Mouse (Mus musculus): ENCODE measurements at regions not wholly inside any gene's neighbourhood (a gene's known extent, or its start where the extent isn't known, plus 50 kb on each side); places are given as distances from the start of the nearest gene placed in this dataset.

DNA sequence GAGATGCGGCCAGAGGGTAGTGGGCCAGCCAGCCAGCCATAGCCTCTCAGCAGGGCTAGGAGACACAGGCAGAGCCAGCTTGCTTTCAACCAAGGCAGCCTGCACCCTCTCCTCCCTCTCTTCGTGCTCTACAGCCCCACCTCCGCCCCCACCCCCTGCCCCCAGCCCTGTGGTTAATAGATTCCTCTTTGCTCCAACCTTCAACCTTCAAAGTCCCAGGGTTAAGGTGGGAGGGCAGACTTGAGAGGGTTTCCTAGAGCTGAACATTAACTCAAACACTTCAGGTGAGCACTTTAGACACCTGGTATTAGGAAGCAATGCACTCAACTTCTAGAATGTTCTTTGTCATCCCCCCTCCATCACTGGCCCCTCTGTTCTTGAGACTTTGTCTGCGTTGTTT, 128.5 kb upstream of the Adamts18 start:
- no peak for ATAC-seq

DNA sequence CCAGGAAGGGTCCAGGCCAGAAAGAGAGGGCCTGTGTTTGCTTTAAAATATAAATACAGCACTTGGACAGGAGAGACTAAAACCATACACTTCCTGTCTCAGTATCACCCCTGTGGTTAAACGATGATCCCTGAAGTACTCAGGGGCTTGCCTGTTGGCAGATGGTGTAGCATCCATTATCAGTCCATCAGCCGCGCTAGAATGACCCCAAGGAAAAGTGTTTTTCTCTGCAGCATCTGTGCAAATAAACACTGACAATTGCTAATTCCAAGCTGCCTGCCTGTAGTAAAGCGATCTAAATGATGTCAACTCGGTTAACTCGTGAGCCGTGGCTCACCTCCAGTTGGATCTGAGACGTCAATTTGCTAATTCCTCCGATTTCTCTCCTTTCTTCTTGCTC, 130.4 kb upstream of the Adamts18 start:
- WGBS: 34% methylated on average over 9 of the region's 9 CpGs
- peak; percentile 70 for ATAC-seq
- no peak overlapping the region for H3K4me3 ChIP-seq (ENCODE audit: low read depth, low read length)
- no peak overlapping the region for H3K27ac ChIP-seq (ENCODE audit: low read depth, low read length)
- no peak overlapping the region for H3K4me2 ChIP-seq (ENCODE audit: low read length)
- H3K9ac ChIP-seq (ENCODE audit: low read length): no peak overlapping the region
- H3K9me3 ChIP-seq (replicated peaks; ENCODE audit: control insufficient read depth, low read length): no peaks in the 10 kb centered on the region
- 0 out of 2 replicates have a peak, but pooled peaks cover 4% of the 10 kb centered on the region for H3K4me1 ChIP-seq (ENCODE audit: control insufficient read depth, insufficient read depth, low read length)
- no peaks in the 10 kb centered on the region for H3K27me3 ChIP-seq (replicated peaks; ENCODE audit: control insufficient read depth, insufficient read depth, low read length)
- peak; percentile 75 for DNase-seq (ENCODE audit: low spot score)
- H3K36me3 ChIP-seq (ENCODE audit: control insufficient read depth, insufficient read depth, low read length): no peaks in the 10 kb centered on the region

More for the DNA sequence above, 128.5 kb upstream of the Adamts18 start:
- no peak overlapping the region for H3K4me3 ChIP-seq (ENCODE audit: low read depth, low read length)
- 0 out of 2 replicates have a peak, but pooled peaks cover 4% of the 10 kb centered on the region for H3K4me1 ChIP-seq (ENCODE audit: control insufficient read depth, insufficient read depth, low read length)
- no peaks in the 10 kb centered on the region for H3K9me3 ChIP-seq (replicated peaks; ENCODE audit: control insufficient read depth, low read length)
- no peak overlapping the region for H3K9ac ChIP-seq (ENCODE audit: low read length)
- no peaks in the 10 kb centered on the region for H3K36me3 ChIP-seq (ENCODE audit: control insufficient read depth, insufficient read depth, low read length)
- no peaks in the 10 kb centered on the region for H3K27me3 ChIP-seq (replicated peaks; ENCODE audit: control insufficient read depth, insufficient read depth, low read length)
- no peak overlapping the region for H3K27ac ChIP-seq (ENCODE audit: low read depth, low read length)
- no peak overlapping the region for H3K4me2 ChIP-seq (ENCODE audit: low read length)
- 54% methylated on average over 4 of the region's 4 CpGs for WGBS
- DNase-seq (ENCODE audit: low spot score): no peak

- WGBS: 95% methylated on average over 5 of the region's 5 CpGs
- Histone ChIP-seq H3K4me2 (ENCODE audit: low read length) (no peak overlapping the region), H3K9me3 (replicated peaks; ENCODE audit: control insufficient read depth, low read length) (no peaks in the 10 kb centered on the region), H3K27me3 (replicated peaks; ENCODE audit: control insufficient read depth, insufficient read depth, low read length) (no peaks in the 10 kb centered on the region), H3K4me3 (ENCODE audit: low read depth, low read length) (no peak overlapping the region), H3K36me3 (ENCODE audit: control insufficient read depth, insufficient read depth, low read length) (no peaks in the 10 kb centered on the region), H3K27ac (ENCODE audit: low read depth, low read length) (no peak overlapping the region), H3K9ac (ENCODE audit: low read length) (no peak overlapping the region), H3K4me1 (ENCODE audit: control insufficient read depth, insufficient read depth, low read length) (0 out of 2 replicates have a peak, but pooled peaks cover 4% of the 10 kb centered on the region)
- no peak for DNase-seq (ENCODE audit: low spot score)
- ATAC-seq: no peak
Measured at GRCm38 (mm10) chr8:113979837-113980236, 131.3 kb upstream of the Adamts18 start.

- no peak overlapping the region for H3K27ac ChIP-seq (ENCODE audit: low read depth, low read length)
- H3K9me3 ChIP-seq (replicated peaks; ENCODE audit: control insufficient read depth, low read length): no peaks in the 10 kb centered on the region
- H3K4me3 ChIP-seq (ENCODE audit: low read depth, low read length): no peak overlapping the region
- ATAC-seq (no peak), DNase-seq (ENCODE audit: low spot score) (no peak)
- no peaks in the 10 kb centered on the region for H3K36me3 ChIP-seq (ENCODE audit: control insufficient read depth, insufficient read depth, low read length)
- 0 out of 2 replicates have a peak overlapping the region, but pooled peaks have one; percentile 17 for H3K9ac ChIP-seq (ENCODE audit: low read length)
- H3K4me1 ChIP-seq (ENCODE audit: control insufficient read depth, insufficient read depth, low read length): 0 out of 2 replicates have a peak, but pooled peaks cover 4% of the 10 kb centered on the region
- no peaks in the 10 kb centered on the region for H3K27me3 ChIP-seq (replicated peaks; ENCODE audit: control insufficient read depth, insufficient read depth, low read length)
- H3K4me2 ChIP-seq (ENCODE audit: low read length): no peak overlapping the region
- 26% methylated on average over 1 of the region's 1 CpGs for WGBS
Measured at GRCm38 (mm10) chr8:113981339-113981738, 132.8 kb upstream of the Adamts18 start.

DNA sequence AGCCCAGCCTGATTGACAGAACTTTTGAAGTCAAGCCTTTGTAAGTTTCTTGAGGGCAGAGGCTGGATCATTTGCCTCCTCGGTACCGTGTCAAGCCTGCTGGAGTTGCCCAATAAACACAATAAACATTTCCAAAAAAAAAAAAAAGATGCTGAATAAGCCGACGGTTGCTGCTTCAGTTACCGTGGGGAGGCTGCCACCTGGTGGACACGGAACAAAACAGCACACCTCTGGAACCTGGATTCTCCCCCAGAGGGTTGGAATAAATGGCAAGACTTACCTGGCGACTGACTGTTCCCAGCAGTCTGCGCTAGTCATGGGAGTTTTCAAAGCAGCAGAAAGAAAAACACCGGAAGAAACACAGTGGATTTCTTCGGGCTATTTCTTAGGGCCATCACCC, 136.3 kb upstream of the Adamts18 start:
- WGBS: 8% methylated on average over 10 of the region's 10 CpGs
- DNase-seq (ENCODE audit: low spot score) (peak; percentile 84), ATAC-seq (peak; percentile 58)
- Histone ChIP-seq H3K9ac (ENCODE audit: low read length) (no peak overlapping the region), H3K4me3 (ENCODE audit: low read depth, low read length) (no peak overlapping the region), H3K9me3 (replicated peaks; ENCODE audit: control insufficient read depth, low read length) (no peaks in the 10 kb centered on the region), H3K27me3 (replicated peaks; ENCODE audit: control insufficient read depth, insufficient read depth, low read length) (no peaks in the 10 kb centered on the region), H3K4me1 (ENCODE audit: control insufficient read depth, insufficient read depth, low read length) (no peaks in the 10 kb centered on the region), H3K27ac (ENCODE audit: low read depth, low read length) (no peak overlapping the region), H3K36me3 (ENCODE audit: control insufficient read depth, insufficient read depth, low read length) (no peaks in the 10 kb centered on the region), H3K4me2 (ENCODE audit: low read length) (no peak overlapping the region)

DNA sequence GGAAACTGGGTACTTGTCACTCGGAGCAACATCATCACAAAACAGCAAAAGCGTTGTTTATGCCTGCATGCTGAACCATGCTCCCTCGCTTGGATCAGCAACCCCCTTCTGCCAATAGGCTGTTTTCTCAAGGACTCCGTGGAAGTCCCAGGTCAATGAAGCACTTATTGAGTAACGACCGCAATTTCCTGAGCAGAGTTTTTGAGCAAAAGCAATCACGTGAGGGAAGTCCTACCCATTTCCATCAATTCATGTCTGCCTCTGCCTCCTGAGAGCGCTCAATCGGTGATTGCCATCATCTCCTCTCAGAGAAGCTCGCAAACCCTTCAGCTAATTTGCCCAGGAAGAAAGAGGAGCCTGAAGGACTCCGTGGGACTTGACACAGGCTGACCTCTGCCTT, 136.9 kb upstream of the Adamts18 start:
- H3K27ac ChIP-seq (ENCODE audit: low read depth, low read length): no peak overlapping the region
- WGBS: 61% methylated on average over 11 of the region's 11 CpGs
- no peak overlapping the region for H3K4me3 ChIP-seq (ENCODE audit: low read depth, low read length)
- ATAC-seq (no peak), DNase-seq (ENCODE audit: low spot score) (no peak)
- no peaks in the 10 kb centered on the region for H3K9me3 ChIP-seq (replicated peaks; ENCODE audit: control insufficient read depth, low read length)
- no peaks in the 10 kb centered on the region for H3K36me3 ChIP-seq (ENCODE audit: control insufficient read depth, insufficient read depth, low read length)
- no peaks in the 10 kb centered on the region for H3K4me1 ChIP-seq (ENCODE audit: control insufficient read depth, insufficient read depth, low read length)
- no peak overlapping the region for H3K9ac ChIP-seq (ENCODE audit: low read length)
- H3K27me3 ChIP-seq (replicated peaks; ENCODE audit: control insufficient read depth, insufficient read depth, low read length): no peaks in the 10 kb centered on the region
- no peak overlapping the region for H3K4me2 ChIP-seq (ENCODE audit: low read length)

DNA sequence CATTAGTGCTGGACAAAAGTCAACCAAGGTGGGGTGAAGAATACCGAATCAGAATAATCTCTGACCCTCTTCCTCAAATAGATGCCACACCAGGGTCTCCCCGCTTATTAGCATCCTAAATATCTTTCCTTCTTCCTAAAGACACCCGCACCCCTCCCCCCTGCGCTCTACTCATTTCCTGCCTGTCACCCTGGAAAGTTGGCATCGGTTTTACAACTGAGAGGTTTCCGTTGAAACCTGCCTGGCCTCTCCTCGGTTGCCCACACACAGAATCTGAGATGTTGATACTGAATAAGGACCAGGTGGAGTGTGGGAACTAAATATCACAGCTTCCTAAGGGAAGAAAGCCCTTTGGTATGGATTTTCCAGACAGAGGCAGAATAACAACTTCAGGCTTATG, 137.4 kb upstream of the Adamts18 start:
- H3K36me3 ChIP-seq (ENCODE audit: control insufficient read depth, insufficient read depth, low read length): no peaks in the 10 kb centered on the region
- H3K9me3 ChIP-seq (replicated peaks; ENCODE audit: control insufficient read depth, low read length): no peaks in the 10 kb centered on the region
- WGBS: 73% methylated on average over 7 of the region's 7 CpGs
- no peaks in the 10 kb centered on the region for H3K27me3 ChIP-seq (replicated peaks; ENCODE audit: control insufficient read depth, insufficient read depth, low read length)
- no peak for ATAC-seq
- H3K27ac ChIP-seq (ENCODE audit: low read depth, low read length): no peak overlapping the region
- no peak overlapping the region for H3K9ac ChIP-seq (ENCODE audit: low read length)
- no peak for DNase-seq (ENCODE audit: low spot score)
- H3K4me1 ChIP-seq (ENCODE audit: control insufficient read depth, insufficient read depth, low read length): no peaks in the 10 kb centered on the region
- H3K4me3 ChIP-seq (ENCODE audit: low read depth, low read length): no peak overlapping the region
- no peak overlapping the region for H3K4me2 ChIP-seq (ENCODE audit: low read length)

DNA sequence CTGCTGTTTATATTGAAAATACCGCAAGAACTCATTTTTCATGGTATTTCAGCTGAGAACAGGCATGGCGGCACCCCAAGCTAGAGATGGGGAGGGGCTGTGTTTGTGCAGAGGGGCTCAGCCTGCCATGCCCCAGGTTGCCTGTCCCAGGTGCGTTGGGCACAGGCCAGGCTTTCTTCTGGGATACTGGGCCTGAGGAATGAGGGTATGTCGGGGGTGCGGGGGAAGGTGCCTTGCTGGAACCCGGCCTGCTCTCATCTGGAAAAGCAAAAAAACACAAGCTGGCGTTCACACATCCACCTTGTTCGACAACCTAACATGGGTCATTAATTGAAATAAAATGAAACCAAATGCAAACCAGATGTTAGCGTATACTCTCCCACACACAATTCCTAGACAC, 142.2 kb upstream of the Adamts18 start:
- Histone ChIP-seq H3K9ac (ENCODE audit: low read length) (no peak overlapping the region), H3K27me3 (replicated peaks; ENCODE audit: control insufficient read depth, insufficient read depth, low read length) (no peaks in the 10 kb centered on the region), H3K4me3 (ENCODE audit: low read depth, low read length) (no peak overlapping the region), H3K27ac (ENCODE audit: low read depth, low read length) (no peak overlapping the region), H3K36me3 (ENCODE audit: control insufficient read depth, insufficient read depth, low read length) (no peaks in the 10 kb centered on the region), H3K4me1 (ENCODE audit: control insufficient read depth, insufficient read depth, low read length) (no peaks in the 10 kb centered on the region), H3K4me2 (ENCODE audit: low read length) (no peak overlapping the region), H3K9me3 (replicated peaks; ENCODE audit: control insufficient read depth, low read length) (no peaks in the 10 kb centered on the region)
- 91% methylated on average over 9 of the region's 9 CpGs for WGBS
- ATAC-seq (no peak), DNase-seq (ENCODE audit: low spot score) (no peak)

- no peak overlapping the region for H3K9ac ChIP-seq (ENCODE audit: low read length)
- no peak overlapping the region for H3K4me3 ChIP-seq (ENCODE audit: low read depth, low read length)
- H3K9me3 ChIP-seq (replicated peaks; ENCODE audit: control insufficient read depth, low read length): no peaks in the 10 kb centered on the region
- DNase-seq (ENCODE audit: low spot score): no peak
- no peaks in the 10 kb centered on the region for H3K4me1 ChIP-seq (ENCODE audit: control insufficient read depth, insufficient read depth, low read length)
- ATAC-seq: no peak
- H3K36me3 ChIP-seq (ENCODE audit: control insufficient read depth, insufficient read depth, low read length): no peaks in the 10 kb centered on the region
- no peak overlapping the region for H3K4me2 ChIP-seq (ENCODE audit: low read length)
- H3K27ac ChIP-seq (ENCODE audit: low read depth, low read length): no peak overlapping the region
- 80% methylated on average over 6 of the region's 6 CpGs for WGBS
- H3K27me3 ChIP-seq (replicated peaks; ENCODE audit: control insufficient read depth, insufficient read depth, low read length): no peaks in the 10 kb centered on the region
Measured at GRCm38 (mm10) chr8:113998881-113999280, 134.5 kb upstream of the Nudt7 start.
